Mouse (Mus musculus): ENCODE data around the gene Sephs1. TPM values are rescaled to one million over a fixed set of nuclear protein-coding genes. Genes with fewer than 3 reads are reported as not detected.

The Sephs1 gene
- total RNA-seq, 2 experiments from 2014 or later: 29.1 to 34.6 TPM

Other genes starting within 250 kb of the Sephs1 start
- gene Prpf18, start 229.5 kb upstream of the Sephs1 start, total RNA-seq (2021): 10 to 100 TPM; 36.7 to 44.1 TPM
- gene Bend7, start 163.7 kb upstream of the Sephs1 start, total RNA-seq (2021): 1 to 10 TPM; 2.4 to 2.7 TPM
- 10 to 100 TPM; 69.8 to 70.0 TPM for gene Phyh, start 37.5 kb downstream of the Sephs1 start, total RNA-seq (2021)
- gene Ucma, start 94.6 kb downstream of the Sephs1 start, total RNA-seq (2021): 1 to 10 TPM; 2.8 to 3.1 TPM
- gene Mcm10, start 131.2 kb downstream of the Sephs1 start, total RNA-seq (2021): 1 to 10 TPM; 1.7 to 3.6 TPM
- gene Optn, start 182.5 kb downstream of the Sephs1 start, total RNA-seq (2021): 10 to 100 TPM; 17.5 to 17.6 TPM

Data from layer of hippocampus, postnatal 14 days (tissue).